Mouse (Mus musculus): Measurements from ENCODE around the gene Inha. TPM values are rescaled to one million over a fixed set of nuclear protein-coding genes. Genes with fewer than 3 reads are reported as not detected.

Gene Inha
- polyA plus RNA-seq, 1 experiment from 2014 or later, result 9.9 TPM

DNA sequence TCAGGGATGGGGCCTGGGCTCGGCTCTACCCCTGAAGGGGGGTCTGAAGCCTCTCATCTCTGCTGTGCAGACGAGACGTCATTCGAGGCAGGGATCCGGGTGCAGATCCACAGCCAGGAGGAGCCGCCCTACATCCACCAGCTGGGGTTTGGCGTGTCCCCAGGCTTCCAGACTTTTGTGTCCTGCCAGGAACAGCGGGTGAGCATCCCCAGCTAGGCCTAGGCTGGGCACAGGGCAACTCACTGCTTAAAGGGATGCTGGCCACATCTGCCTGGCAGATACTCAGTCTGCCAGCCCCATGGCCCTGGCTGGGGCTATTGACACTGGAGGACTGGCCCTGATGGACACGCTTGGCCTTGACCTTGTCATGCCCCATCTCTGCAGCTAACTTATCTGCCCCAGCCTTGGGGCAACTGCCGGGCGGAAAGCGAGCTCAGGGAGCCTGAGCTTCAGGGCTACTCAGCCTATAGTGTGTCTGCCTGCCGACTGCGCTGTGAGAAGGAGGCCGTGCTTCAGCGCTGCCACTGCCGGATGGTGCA is 37.5 kb upstream of the Inha start:
- no peaks in the 10 kb centered on the region for H3K9me3 ChIP-seq (ENCODE audit: control insufficient read depth, low read length)
- H3K27ac ChIP-seq, result no peak overlapping the region
- ATAC-seq (ENCODE audit: low FRiP score) (no peak), DNase-seq (ENCODE audit: low spot score) (no peak)
- no peak overlapping the region for H3K4me2 ChIP-seq (replicated peaks)
- H3K4me1 ChIP-seq (replicated peaks; ENCODE audit: control insufficient read depth, insufficient read depth, low read length), result no peaks in the 10 kb centered on the region; the same call in 1 of the 2 replicates
- H3K9ac ChIP-seq, result no peak overlapping the region
- H3K4me3 ChIP-seq (replicated peaks; ENCODE audit: low read length), result no peak overlapping the region
- no peaks in the 10 kb centered on the region for H3K27me3 ChIP-seq (ENCODE audit: control insufficient read depth, insufficient read depth, low read length)
- 77% methylated on average over 17 of the region's 17 CpGs for WGBS
- peaks cover 31% of the 10 kb centered on the region for H3K36me3 ChIP-seq (replicated peaks; ENCODE audit: control insufficient read depth, insufficient read depth)

DNA sequence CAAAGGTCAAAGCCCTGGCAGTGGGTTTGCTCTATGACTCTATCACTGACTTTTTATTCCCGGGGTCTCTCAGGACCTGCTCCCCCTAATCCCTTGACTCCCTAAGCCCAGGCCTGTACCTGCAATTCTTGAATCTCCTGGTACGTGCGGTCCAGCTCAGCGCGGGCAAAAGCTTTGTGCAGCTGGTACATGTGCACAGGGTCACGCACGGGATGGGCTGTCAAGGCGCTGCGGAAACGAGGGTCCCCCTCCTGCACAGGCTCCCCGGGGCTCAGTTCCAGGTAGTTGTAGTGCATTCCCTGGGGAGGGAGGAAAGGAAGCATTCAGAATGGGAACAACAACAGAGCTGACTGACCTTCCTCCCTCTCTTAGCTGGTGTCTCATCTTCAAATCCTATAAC is 30.4 kb upstream of the Inha start:
- no peak overlapping the region for H3K4me3 ChIP-seq (replicated peaks; ENCODE audit: low read length)
- ATAC-seq (ENCODE audit: low FRiP score) (no peak), DNase-seq (ENCODE audit: low spot score) (no peak)
- H3K36me3 ChIP-seq (replicated peaks; ENCODE audit: control insufficient read depth, insufficient read depth), result peaks cover 52% of the 10 kb centered on the region
- WGBS, result 92% methylated on average over 11 of the region's 11 CpGs
- no peak overlapping the region for H3K9ac ChIP-seq
- H3K4me2 ChIP-seq (replicated peaks), result no peak overlapping the region
- peaks cover 37% of the 10 kb centered on the region for H3K4me1 ChIP-seq (replicated peaks; ENCODE audit: control insufficient read depth, insufficient read depth, low read length)
- H3K9me3 ChIP-seq (ENCODE audit: control insufficient read depth, low read length), result no peaks in the 10 kb centered on the region
- H3K27me3 ChIP-seq (ENCODE audit: control insufficient read depth, insufficient read depth, low read length), result no peaks in the 10 kb centered on the region
- H3K27ac ChIP-seq, result no peak overlapping the region

DNA sequence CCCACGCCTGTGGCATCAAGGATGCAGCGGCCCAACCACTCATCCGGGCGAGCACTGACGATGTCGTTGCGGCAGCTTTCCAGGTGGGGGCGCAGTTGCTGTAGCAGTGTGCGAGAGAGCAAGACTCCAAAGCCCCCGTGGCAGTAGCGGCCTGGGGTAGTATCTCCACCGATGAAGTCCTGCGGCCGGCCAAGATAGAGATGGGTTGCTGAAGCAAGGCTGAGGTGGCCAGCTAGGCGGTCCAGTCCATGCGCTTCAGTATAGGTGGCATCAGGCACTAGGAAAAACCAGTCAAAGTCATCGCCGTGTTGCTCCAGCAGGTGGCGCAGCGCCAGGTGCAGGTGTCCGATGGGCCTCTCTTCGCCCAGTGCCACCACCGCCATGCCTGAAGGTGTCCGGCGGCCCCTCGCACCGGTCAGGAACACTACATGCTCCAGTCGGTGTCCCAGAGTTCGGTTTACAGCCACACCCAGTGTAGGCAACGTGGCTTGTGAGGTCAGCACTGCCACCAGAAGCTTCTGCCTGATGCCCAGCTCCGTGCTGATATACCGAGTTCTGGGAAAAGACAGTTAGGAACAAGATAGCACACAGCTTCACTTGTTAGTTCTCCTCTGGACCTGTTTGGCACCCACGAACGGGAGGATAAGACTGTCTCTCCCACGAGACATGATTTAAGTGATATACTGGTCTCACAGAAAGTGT is 29.5 kb upstream of the Inha start:
- peak; percentile 83 for DNase-seq (ENCODE audit: low spot score)
- Histone ChIP-seq H3K4me3 (replicated peaks; ENCODE audit: low read length) (peak overlapping the region; percentile 87), H3K9ac (no peak overlapping the region), H3K27me3 (ENCODE audit: control insufficient read depth, insufficient read depth, low read length) (no peaks in the 10 kb centered on the region), H3K4me2 (replicated peaks) (peak overlapping the region; percentile 61), H3K27ac (no peak overlapping the region), H3K36me3 (replicated peaks; ENCODE audit: control insufficient read depth, insufficient read depth) (peaks cover 48% of the 10 kb centered on the region), H3K9me3 (ENCODE audit: control insufficient read depth, low read length) (no peaks in the 10 kb centered on the region), H3K4me1 (replicated peaks; ENCODE audit: control insufficient read depth, insufficient read depth, low read length) (peaks cover 38% of the 10 kb centered on the region)
- peak; percentile 21; the same call in 1 of the 2 replicates for ATAC-seq (ENCODE audit: low FRiP score)
- whole genome bisulfite sequencing, result 8% methylated on average over 35 of the region's 35 CpGs

DNA sequence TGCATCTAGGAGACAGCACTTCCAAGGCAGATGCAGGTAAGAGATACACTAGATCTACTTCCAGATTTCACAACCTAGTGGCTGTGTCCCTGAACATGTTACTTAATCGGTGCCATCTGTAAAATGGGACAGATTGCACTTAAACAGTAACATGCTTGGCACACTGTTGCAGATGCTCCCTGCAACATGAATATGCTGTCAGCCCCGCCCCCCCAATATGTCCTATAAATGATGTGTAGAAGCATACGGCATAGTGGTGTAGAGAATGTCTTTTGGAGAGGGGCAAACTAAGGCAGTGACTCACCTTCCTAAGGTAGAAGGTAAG is 28.9 kb upstream of the Inha start:
- Histone ChIP-seq H3K36me3 (replicated peaks; ENCODE audit: control insufficient read depth, insufficient read depth) (peaks cover 48% of the 10 kb centered on the region), H3K9ac (peak overlapping the region; percentile 90), H3K9me3 (ENCODE audit: control insufficient read depth, low read length) (no peaks in the 10 kb centered on the region), H3K4me2 (replicated peaks) (peak overlapping the region; percentile 61), H3K4me3 (replicated peaks; ENCODE audit: low read length) (peak overlapping the region; percentile 87), H3K27ac (0 out of 2 replicates have a peak overlapping the region, but pooled peaks have one; percentile 87), H3K4me1 (replicated peaks; ENCODE audit: control insufficient read depth, insufficient read depth, low read length) (peaks cover 38% of the 10 kb centered on the region), H3K27me3 (ENCODE audit: control insufficient read depth, insufficient read depth, low read length) (no peaks in the 10 kb centered on the region)
- DNase-seq (ENCODE audit: low spot score) (no peak), ATAC-seq (ENCODE audit: low FRiP score) (no peak)
- 51% methylated on average over 3 of the region's 3 CpGs for WGBS

DNA sequence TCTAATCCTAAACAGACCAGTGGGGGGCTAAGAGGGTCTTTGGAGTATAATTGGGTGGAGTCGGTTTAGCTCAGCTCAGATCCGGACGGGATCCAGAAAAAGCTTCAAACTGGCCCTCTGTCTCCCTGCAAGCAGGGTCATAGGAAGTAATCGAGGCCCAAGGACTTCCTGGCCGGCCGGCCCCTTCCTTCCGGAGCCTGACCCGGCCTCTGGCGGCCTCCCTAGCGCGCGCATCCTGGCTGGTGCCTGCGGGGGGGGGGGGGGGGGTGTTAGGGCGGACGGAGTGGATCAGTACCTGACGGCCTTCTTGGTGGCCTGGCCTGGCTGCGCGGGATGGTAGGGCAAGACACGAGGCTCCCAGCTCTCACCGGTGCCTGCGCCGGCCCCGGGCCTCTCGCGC is 28.4 kb upstream of the Inha start:
- ATAC-seq (ENCODE audit: low FRiP score) (no peak; the same call in 1 of the 2 replicates), DNase-seq (ENCODE audit: low spot score) (no peak)
- H3K27me3 ChIP-seq (ENCODE audit: control insufficient read depth, insufficient read depth, low read length), result peaks cover under 1% of the 10 kb centered on the region; the same call in 1 of the 2 replicates
- peak overlapping the region; percentile 87 for H3K4me3 ChIP-seq (replicated peaks; ENCODE audit: low read length)
- peaks cover 38% of the 10 kb centered on the region for H3K4me1 ChIP-seq (replicated peaks; ENCODE audit: control insufficient read depth, insufficient read depth, low read length)
- H3K27ac ChIP-seq, result peak overlapping the region; percentile 87
- peak overlapping the region; percentile 90 for H3K9ac ChIP-seq
- 2% methylated on average over 21 of the region's 25 CpGs for WGBS
- H3K36me3 ChIP-seq (replicated peaks; ENCODE audit: control insufficient read depth, insufficient read depth), result peaks cover 48% of the 10 kb centered on the region
- H3K4me2 ChIP-seq (replicated peaks), result peak overlapping the region; percentile 61
- no peaks in the 10 kb centered on the region for H3K9me3 ChIP-seq (ENCODE audit: control insufficient read depth, low read length)

DNA sequence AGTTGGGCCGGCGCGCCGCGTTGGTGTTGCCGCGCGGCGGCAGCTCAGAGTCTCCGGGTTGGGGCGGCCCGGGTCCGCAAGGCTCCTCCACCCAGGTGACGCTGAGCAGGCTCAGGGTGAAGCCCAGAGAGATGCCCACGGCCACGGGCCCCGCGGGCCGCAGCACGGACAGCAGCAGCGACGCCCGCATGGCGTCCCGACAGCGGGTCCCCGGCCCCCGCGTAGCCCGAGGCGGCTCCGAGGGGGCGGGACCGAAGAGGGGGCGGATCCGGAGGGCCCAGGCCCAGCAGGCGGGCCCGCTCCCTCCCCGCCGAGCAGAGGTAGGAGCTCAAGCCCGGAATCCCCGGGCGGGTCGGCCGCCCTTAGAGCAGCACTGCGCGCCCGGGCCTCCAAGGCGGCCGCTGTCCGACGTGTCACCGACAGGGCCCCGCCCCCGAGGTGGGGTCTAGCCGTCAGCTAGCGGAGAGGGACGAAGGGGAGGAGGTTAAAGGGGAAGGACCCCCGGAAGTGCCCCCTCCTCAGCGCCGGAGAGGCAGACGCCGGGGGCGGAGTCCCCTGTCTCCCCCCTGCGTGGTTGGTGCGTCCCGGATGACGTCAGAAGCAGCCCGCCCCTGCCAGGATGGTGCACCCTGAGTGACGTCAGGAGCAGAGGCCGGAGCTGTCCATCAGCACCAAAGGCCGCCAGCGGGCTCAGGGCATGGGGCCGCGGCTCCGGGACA is 27.8 kb upstream of the Inha start, which contains the start of the genes Chpf and Tmem198:
Chpf (minus strand) TSS at position 392 of the 719 bp plus-strand sequence.
Tmem198 (plus strand) TSS at position 617 of the 719 bp plus-strand sequence.
- Histone ChIP-seq H3K4me2 (replicated peaks) (peak within 1 kb of the TSS; percentile 61), H3K4me1 (replicated peaks; ENCODE audit: control insufficient read depth, insufficient read depth, low read length) (peaks cover 38% of the 10 kb centered on the region), H3K36me3 (replicated peaks; ENCODE audit: control insufficient read depth, insufficient read depth) (peaks cover 47% of the 10 kb centered on the region), H3K27ac (peak within 1 kb of the TSS; percentile 87), H3K4me3 (replicated peaks; ENCODE audit: low read length) (peak within 1 kb of the TSS; percentile 87), H3K9me3 (ENCODE audit: control insufficient read depth, low read length) (no peaks in the 10 kb centered on the region), H3K27me3 (ENCODE audit: control insufficient read depth, insufficient read depth, low read length) (peaks cover 5% of the 10 kb centered on the region), H3K9ac (peak within 1 kb of the TSS; percentile 90)
- peak; percentile 96 for DNase-seq (ENCODE audit: low spot score)
- ATAC-seq (ENCODE audit: low FRiP score), result peak; percentile 91
- WGBS, result 0% methylated on average over 70 of the region's 76 CpGs

DNA sequence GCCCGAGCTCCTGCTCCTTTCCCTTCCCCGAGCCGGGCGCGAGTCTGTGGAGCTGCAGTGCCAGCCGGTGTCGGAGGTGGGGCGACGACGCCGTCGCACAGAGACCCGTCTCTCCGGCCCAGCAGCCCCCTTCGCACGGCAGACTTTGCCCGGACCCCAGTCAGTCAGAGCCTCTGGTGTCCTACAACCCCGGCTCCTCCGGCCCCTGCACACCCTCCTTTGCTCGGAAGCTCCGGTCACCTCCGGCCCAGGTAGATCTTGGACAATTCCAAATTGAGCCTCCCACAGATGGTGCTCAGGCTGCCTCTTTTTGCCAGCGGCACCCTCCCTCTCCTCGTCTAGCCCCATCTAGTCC is 27.3 kb upstream of the Inha start:
- Histone ChIP-seq H3K9me3 (ENCODE audit: control insufficient read depth, low read length) (no peaks in the 10 kb centered on the region), H3K36me3 (replicated peaks; ENCODE audit: control insufficient read depth, insufficient read depth) (peaks cover 47% of the 10 kb centered on the region), H3K9ac (peak overlapping the region; percentile 90), H3K4me3 (replicated peaks; ENCODE audit: low read length) (peak overlapping the region; percentile 87), H3K27me3 (ENCODE audit: control insufficient read depth, insufficient read depth, low read length) (peaks cover 10% of the 10 kb centered on the region), H3K4me1 (replicated peaks; ENCODE audit: control insufficient read depth, insufficient read depth, low read length) (peaks cover 38% of the 10 kb centered on the region), H3K27ac (peak overlapping the region; percentile 87), H3K4me2 (replicated peaks) (peak overlapping the region; percentile 61)
- 0% methylated on average over 17 of the region's 24 CpGs for WGBS
- no peak; the same call in none of the 2 replicates for ATAC-seq (ENCODE audit: low FRiP score)
- no peak for DNase-seq (ENCODE audit: low spot score)

DNA sequence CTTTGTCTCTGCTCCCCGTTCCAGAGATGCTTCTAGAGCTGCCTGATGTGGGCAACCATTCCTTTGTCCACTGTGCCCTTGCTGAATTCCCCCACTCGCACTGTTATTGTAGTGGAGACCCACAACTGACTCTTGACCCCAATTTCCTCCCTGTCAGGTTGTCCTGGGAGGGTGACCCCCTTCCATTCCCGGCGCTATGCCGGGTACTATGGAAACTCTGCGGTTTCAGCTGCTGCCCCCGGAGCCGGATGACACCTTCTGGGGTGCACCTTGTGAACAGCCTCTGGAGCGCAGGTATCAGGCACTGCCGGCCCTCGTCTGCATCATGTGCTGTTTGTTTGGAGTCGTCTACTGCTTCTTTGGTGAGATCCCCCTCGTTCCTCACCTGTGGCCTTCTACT is 26.8 kb upstream of the Inha start:
- 12% methylated on average over 13 of the region's 13 CpGs for WGBS
- Histone ChIP-seq H3K4me1 (replicated peaks; ENCODE audit: control insufficient read depth, insufficient read depth, low read length) (peaks cover 38% of the 10 kb centered on the region), H3K4me2 (replicated peaks) (peak overlapping the region; percentile 61), H3K27me3 (ENCODE audit: control insufficient read depth, insufficient read depth, low read length) (peaks cover 14% of the 10 kb centered on the region), H3K9ac (peak overlapping the region; percentile 90), H3K36me3 (replicated peaks; ENCODE audit: control insufficient read depth, insufficient read depth) (peaks cover 47% of the 10 kb centered on the region), H3K9me3 (ENCODE audit: control insufficient read depth, low read length) (no peaks in the 10 kb centered on the region), H3K27ac (peak overlapping the region; percentile 87), H3K4me3 (replicated peaks; ENCODE audit: low read length) (peak overlapping the region; percentile 87)
- ATAC-seq (ENCODE audit: low FRiP score) (no peak), DNase-seq (ENCODE audit: low spot score) (no peak)

DNA sequence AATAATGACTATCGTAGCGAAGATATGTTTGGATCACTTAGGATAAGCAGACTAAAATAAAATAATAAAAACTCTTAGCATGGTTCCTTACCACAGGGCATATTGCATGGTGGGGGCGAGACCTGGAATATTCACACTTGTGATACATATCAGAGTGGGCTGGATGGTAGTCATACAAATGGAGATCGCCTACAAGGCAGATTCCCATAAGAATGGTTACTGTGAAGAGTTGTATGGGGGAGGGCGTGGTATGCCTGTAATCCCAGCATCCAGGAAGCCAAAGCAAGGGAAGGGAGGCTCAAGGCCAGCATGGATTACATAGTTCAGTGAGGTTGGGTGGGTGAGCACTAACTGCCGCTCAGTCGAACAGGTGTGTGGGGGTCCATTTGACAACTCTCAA is 26.1 kb upstream of the Inha start:
- Histone ChIP-seq H3K9me3 (ENCODE audit: control insufficient read depth, low read length) (no peaks in the 10 kb centered on the region), H3K36me3 (replicated peaks; ENCODE audit: control insufficient read depth, insufficient read depth) (peaks cover 47% of the 10 kb centered on the region), H3K9ac (peak overlapping the region; percentile 90), H3K4me2 (replicated peaks) (peak overlapping the region; percentile 61), H3K27ac (no peak overlapping the region), H3K27me3 (ENCODE audit: control insufficient read depth, insufficient read depth, low read length) (peaks cover 21% of the 10 kb centered on the region), H3K4me3 (replicated peaks; ENCODE audit: low read length) (peak overlapping the region; percentile 87), H3K4me1 (replicated peaks; ENCODE audit: control insufficient read depth, insufficient read depth, low read length) (peaks cover 38% of the 10 kb centered on the region)
- no peak for DNase-seq (ENCODE audit: low spot score)
- no peak for ATAC-seq (ENCODE audit: low FRiP score)
- 82% methylated on average over 7 of the region's 7 CpGs for WGBS

Data from hindbrain, embryonic 14.5 days (tissue).